Mouse (Mus musculus) myocyte (in vitro differentiated cells): ENCODE data around the gene Gsta1.
"Not testable (repeated sequence)": the region's sequence is repeated elsewhere in the genome, so short reads cannot be mapped to it uniquely, and the experiment has no call there.

Experiments used
- CEBPB ChIP-seq: IDR thresholded peaks from 2 replicates; pipeline ENCODE4 v1.6.1; 2011; ENCODE audit warnings: mild to moderate bottlenecking, moderate library complexity; ENCODE audit not compliant: poor library complexity, insufficient read depth, severe bottlenecking
- E2F4 ChIP-seq: IDR thresholded peaks from one replicate; pipeline ENCODE4 v1.6.1; 2011; ENCODE audit warnings: mild to moderate bottlenecking, control low read depth, moderate library complexity; ENCODE audit not compliant: insufficient read depth
- MAX ChIP-seq: IDR thresholded peaks from one replicate; pipeline ENCODE4 v1.6.1; 2011; ENCODE audit warnings: low read depth, mild to moderate bottlenecking, control low read depth
- USF1 ChIP-seq: IDR thresholded peaks from one replicate; pipeline ENCODE4 v1.6.1; 2011; ENCODE audit warnings: low read depth, mild to moderate bottlenecking, control low read depth, moderate library complexity

- TF ChIP-seq E2F4, USF1, MAX, CEBPB: not testable (repeated sequence)
Observed at GRCm38 (mm10) chr9:78289063-78289462, 58.6 kb downstream of the Gsta1 start.
